Mouse (Mus musculus): ENCODE data around the gene Tmem121.

Tmem121 gene

DNA sequence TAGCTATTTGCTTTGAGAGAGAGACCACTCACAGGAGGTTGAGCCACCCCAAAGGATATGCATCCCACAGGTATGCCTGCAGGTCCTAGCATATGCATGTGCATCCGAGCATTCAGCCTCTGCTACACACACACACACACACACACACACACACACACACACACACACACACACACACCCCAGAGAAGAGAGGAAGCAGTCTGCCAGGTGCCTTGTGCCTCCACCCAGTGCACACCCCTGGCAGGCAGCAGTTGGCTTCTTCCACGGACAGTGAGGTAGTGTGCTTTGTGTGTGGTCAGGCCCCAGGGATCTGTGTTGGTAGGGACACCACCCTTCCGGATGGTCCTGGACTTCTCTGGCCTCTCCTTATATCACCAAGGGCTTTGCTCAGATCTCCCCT, 35.8 kb upstream of the Tmem121 start:
- no peak for DNase-seq

DNA sequence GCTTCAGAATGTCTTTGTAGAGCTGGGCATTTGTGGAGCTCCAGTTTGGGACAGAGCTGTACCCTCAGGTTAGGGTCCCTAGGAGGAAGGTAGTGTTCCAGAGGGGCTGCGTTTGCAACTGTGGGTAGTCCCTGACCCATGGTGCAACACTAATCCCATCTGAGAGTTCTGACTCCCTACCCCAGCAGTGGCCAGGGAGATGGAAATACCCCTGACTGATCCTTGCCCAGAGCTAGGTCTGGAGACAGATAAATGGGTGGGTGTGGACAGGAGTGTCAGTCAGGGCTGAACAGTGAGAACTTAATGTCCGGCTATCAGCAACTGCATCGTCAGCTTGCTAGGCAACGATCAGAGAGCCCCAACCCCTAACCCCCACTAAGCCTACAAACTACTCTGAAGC, 35.1 kb upstream of the Tmem121 start:
- DNase-seq = no peak

DNA sequence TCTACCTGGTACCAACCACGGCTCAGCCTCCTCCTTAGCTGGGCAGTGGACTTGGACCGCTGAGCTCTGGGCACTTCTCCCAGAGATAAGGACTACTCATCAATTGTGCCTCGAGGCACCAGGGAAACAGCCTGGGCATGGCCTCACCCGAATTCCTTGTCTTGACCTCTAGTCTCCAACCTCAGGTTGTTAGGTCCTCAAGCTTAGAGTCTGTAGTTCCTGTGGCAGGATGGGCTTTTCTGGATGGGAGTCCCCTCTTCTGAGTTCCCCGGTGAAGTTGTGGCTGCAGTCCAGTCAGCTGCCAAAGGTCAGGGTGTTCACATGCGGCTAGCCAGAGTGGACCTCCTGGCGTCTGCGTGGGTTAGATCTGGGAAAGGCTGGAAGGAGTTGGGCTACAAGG, 34.7 kb upstream of the Tmem121 start:
- DNase-seq = peak; percentile 50

DNA sequence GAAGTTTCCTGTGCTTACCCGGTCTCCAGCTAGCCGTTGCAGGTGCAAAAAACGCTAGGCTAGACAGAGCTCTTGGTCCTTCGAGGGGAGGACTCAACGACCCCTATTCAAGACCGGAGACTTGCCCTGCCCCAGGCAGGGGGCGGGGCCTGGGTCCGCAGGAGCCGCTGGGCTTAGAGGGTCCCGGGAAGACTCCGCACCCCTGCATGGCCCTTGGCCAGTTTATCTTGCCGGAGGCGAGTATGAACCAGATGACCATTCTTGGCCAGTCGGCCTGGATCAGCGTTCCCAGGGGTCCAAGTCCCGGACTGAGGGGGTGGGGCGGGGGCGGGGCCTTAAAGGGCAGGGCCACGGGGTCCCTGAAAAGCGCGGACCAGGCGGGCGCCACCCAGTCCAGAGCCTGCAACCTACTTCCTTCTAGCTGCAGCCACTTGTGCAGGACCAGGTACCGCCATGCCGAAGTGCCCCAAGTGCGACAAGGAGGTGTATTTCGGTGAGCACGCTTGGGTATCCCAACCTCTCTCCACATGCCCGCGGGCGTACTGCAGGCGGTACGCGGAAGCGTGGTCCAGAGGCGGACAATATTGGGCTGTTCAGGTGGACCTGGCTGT, 34.0 kb upstream of the Tmem121 start:
- peak; percentile 70 for DNase-seq

DNA sequence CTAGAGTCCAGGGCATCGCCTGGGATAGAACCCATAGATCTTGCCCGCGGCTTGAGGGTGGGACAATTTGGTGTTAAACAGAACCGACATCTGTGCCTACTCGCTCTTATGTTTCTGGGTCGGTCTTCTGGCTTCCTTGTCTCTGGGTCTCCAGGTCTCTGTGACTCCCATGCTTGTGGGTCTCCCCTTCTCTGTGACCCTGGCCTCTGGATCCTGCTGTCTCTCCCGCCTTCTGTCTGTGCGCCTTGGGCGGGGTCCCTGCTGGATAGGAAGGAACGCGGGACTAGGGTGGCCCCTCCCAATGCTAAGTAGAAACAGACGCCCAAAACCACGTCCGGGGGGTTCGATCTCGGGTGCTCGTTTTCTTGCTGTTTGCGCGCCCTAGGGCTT, 33.5 kb upstream of the Tmem121 start:
- DNase-seq = peak; percentile 45

DNA sequence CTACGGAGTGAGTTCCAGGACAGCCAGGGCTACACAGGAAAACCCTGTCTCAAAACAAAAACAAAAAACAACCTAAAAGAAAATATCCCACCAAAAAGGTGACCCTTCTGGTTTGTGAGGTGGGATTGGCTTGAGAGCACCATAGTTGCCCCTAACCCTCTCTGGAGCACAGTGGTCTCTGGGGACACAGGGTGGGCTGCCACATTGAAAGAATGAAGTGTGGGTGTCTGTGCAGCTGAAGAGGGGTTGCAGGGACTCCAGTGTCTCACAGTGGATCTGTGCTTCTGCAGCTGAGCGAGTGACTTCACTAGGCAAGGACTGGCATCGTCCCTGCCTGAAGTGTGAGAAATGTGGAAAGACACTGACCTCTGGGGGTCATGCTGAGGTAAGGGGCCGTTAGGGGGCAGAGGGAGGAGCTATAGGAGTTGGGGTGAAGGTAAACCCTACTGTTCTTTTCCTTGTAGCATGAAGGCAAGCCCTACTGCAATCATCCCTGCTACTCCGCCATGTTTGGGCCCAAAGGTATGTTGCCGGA, 32.7 kb upstream of the Tmem121 start:
- no peak for DNase-seq

DNA sequence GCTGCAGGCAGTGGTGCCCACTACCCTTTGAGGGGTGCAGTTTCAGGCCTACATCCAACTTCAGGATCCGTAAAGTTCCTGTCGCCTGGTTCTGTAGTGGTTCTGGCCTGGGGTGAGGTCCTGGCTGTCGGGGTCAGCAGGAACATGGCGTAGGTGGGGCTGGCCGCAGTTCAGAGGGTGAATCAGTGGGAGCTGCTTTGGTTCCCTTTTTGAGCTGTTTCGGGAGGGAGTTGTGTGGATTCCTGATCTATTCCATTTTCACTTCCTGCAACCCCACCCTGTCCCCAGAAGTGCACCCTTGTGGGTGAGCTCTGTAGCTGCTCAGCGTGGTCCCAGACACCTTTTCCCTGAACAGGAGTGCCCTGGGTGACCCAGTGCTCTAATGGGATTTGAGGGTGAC, 31.8 kb upstream of the Tmem121 start:
- DNase-seq = no peak

DNA sequence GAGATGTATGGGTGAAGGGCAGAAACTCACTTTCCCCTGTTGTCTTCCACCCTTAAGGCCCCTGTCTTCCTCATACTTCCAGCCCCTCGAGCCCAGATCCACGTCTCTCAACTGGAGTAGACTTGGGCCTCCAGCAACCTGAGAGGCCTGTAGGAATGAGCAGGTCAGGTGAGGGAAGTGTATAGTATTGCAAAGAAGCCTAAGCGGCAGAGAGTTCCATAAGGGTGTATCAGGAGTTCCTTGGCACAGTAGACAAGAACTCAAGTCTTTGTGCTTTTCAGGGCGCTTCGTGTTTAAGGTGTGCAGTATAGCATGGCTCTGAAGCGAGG, 31.0 kb upstream of the Tmem121 start:
- no peak for DNase-seq

DNA sequence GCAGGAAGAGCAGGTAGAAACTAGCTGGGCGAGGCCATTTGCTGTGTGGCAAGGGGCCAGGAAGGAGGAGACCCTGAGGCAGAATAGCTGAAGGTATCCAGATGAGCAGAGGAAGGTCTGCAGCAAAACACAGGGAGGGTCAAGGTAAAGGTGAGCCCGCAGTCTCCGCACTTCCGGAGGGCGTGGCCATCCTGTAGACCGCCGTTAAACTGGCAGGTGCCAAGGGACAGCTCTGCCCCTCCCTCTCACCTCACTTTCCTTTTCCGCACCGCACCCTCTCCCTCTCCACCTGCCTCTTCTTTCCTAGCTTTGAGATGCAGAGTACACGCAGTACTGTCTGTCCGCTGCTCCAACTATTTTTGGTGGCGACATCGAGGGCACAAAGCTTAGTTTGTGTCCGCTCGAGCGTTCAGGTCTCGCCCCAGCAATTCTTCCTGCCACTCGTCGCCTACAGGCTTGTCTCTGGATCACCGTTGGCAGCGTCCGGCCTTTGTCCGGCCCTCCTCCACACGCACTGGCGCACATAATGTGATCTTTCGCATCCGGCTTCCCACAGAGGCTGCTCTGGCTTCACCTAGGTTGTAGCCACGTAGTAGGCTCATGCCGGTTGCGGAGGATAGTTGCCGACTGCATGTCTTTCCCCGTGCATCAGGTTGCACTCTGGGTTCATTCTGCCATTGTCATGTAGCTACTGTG, 30.5 kb upstream of the Tmem121 start:
- peak; percentile 78 for DNase-seq

DNA sequence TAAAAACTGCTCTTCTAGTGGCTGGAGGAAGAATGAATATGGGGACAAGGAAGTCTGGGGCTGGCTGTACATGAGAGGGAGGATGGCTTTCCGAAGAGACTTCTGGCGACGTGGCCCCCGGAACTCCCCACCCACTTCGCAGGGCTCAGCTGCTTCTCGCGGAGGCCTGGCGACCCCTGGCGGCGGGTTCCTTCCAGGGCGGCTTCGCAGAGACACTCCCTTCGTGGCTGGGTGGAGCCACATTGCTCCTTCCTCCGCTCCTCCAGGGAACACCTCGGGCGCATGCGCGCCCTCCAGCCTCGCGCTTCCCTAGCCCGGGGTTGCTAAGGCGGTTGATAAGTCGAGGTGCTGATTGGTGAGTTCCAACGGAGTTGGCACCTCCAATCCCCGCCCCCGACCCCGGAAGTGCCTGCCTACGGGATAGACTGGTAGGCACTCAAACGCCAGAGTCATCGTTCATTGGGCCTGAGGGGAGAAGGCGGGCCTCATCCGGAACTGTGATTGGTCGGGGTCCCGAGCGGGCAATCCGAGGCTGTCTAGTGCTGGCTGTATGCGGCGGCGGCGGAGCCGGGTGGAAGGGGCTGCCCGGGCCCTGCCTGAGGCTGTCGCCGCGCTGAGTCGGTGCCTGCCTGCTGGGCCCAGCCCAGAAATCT, 29.7 kb upstream of the Tmem121 start, which contains the start of gene Tedc1:
TSS of gene Tedc1 (plus strand) at position 535 of the 653 bp plus-strand sequence.
- DNase-seq = peak; percentile 100

DNA sequence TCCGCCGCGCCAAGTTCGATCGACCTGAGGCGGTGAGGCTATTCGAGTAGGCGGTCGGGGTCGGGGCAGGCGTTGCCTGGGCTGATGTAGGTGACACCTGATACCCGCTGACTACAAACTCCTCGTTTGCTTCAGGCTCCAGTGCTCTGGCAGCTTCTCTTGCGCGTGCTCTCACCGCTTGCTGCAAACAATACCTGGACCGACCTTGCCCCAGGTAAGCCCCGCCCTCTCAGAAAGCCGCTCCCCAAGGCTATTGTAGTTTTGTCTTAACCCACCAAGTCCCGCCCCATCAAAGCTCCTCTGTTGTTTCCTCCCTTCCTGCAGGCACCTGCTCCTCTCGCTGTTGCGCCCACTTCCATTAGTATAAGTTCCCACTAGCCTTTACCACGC, 29.2 kb upstream of the Tmem121 start:
- DNase-seq = no peak

DNA sequence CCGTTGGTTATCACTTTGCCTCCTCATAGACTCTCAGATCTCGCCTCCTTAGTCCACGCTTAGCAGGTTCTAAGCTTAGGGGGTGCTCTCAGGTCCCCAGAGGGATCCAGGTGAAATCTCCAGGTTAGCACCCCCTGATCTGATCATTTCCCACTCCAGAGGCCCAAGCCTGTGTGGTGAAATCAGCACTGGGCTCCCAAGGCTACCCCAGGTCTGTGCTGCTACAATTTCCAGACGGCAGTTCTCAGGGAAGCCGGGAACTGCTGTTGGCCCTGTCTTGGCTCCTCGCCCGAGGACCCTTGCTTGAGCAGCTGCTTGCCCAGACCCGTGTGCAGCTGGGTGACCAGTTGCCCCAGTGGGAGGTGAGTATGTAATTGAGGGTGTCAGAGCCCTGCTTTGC, 28.7 kb upstream of the Tmem121 start:
- DNase-seq = peak; percentile 47

DNA sequence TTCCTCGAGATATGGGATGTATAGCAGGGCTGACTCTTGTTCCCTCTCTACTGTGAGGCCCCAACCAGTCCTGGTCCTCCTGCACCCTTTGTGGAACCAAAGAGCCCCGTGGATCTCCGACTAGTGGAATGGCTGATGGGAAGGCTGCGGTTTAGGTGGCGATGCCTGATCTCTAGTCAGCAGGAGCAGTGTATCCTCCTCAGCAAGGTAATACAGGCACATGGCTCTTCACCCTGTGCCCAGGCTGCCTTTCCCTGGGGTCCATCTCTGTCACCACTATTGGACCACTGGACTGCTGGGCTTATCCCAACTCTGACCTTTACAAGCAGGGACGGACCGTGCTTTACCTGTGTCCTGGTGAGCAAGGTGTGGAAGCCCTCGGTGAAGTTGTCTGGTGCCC, 28.2 kb upstream of the Tmem121 start:
- no peak for DNase-seq

DNA sequence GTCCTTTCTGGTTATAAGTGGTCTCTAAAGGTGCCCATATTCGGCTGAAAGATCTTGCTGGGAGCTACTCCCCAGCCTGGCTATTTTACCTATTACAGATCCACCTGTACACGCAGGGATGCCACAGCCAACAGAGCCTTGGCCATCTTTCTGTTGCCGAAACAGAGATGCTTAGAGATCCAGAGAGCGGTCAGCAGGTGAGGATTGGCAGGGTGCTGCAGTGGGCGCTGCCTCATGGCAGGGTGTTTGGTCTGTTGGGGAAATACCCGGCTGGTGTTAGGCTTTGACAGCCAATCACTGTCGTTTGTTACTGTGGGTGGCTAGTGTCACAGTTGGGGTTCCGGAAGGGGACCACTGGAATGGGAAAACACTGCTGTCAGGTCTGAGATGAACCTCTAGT, 27.8 kb upstream of the Tmem121 start:
- no peak for DNase-seq

DNA sequence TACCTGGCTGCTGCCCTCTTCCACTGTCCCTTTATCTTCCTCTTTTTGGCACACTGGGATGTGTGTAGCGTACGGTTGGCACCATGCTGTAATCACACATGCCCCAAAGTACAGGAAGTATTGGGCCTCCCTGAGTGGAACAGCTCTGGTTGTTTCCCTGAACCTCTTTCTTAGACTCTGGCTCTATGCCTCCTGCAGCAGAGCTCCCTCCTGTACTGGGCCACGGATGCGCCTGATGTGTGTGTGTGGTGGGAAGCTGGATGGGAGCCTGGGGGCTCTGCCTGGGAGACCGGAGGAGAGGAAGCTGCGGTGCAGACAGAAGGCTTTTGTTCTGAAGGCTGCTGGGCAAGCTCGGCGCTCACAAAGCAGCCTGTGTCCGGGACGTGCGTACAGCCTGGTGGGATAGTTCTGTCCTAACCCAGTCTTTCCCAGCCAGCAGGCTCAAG, 22.1 kb upstream of the Tmem121 start:
- no peak for DNase-seq

DNA sequence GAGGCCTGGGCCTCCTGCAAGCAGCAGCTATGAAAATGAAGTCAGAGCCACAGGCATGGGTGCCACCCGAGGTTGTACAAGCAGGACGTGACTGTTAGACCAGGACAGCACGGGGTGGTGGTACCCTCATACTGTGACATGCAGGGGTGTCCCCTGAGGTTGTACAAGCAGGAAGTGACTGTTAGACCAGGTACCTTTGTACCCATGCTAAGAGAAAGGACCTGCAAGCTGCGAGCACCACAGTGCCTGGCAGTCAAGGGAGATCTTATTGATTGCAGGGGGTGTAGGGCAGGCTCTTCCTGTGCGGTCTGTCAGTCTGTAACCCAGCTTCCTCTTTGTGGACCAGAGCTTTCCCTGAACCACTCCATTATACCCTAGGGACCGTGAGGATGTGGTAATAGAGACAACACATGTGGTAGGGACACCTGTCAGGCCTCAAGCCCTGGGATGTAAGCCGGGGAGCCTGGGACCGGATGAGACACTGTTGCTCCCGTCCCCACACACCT, 17.6 kb upstream of the Tmem121 start:
- DNase-seq = no peak

DNA sequence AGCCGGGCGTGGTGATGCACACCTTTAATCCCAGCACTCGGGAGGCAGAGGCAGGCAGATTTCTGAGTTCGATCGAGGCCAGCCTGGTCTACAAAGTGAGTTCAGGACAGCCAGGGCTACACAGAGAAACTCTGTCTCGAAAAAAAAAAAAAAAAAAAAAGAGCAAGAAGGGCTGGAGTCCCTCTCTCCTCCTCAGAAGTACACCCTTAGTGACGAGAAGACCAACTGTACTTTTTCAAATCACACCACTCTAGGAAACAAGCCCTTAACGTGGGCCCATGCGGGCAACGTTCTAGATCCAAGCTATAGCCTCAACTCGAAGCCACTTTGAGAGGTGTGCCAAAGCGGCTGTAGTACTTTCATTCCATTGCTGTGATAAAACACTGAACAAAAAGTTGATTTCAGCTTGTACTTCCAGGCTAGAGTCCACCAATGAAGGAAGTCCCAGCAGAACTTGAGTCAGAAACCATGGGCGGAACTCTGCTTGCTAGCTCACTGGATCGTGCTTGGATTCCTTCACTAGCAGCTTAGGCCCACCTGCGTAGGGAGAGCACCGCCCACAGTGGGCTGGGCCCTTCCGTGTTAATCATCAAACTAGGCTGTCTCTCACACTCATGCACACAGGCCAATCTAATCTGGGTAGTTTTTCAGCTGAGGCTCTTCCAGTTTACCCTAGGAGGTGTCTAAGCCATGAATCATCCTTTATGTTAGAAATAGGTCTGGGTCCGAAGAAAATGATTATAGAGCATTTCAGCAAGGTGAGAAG, 8.6 kb upstream of the Tmem121 start:
- DNase-seq = no peak

DNA sequence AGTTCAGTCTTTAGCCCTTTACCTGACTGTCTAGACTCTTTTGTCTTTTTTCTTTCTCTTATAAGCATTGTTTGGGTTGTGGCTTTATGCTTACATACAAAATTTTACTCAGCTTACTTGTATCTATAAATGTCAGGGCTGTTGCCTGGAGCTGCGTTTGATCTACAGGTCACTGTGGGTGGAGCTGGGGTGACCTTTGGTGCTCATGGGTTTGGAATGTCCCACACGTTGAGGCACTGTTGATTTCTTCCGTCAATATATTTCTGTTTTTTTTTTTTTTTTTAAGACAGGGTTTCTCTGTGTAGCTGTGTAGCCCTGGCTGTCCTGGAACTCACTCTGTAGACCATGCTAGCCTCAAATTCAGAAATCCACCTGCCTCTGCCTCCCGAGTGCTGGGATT, 4.7 kb upstream of the Tmem121 start:
- DNase-seq = no peak

DNA sequence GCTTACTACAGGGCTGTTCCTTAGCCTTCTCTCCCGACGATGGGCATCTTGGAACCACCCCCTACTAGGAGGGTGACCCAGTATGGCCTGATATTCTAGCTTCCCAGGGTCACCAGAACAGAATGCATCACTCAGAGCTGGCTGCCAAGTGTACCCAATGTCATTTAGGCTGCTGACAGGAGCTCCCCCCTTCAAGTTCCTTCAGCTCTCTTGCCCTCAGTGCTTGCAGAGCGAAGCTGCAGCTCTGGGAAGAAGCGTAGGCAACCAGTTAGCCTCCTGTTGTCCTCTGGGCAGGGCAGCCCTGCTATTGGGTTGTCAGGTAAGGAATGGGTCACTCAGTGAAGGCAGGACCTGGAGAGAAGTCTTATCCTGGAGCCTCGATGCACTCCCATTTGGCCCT, 785 bp upstream of the Tmem121 start:
- no peak for DNase-seq

DNA sequence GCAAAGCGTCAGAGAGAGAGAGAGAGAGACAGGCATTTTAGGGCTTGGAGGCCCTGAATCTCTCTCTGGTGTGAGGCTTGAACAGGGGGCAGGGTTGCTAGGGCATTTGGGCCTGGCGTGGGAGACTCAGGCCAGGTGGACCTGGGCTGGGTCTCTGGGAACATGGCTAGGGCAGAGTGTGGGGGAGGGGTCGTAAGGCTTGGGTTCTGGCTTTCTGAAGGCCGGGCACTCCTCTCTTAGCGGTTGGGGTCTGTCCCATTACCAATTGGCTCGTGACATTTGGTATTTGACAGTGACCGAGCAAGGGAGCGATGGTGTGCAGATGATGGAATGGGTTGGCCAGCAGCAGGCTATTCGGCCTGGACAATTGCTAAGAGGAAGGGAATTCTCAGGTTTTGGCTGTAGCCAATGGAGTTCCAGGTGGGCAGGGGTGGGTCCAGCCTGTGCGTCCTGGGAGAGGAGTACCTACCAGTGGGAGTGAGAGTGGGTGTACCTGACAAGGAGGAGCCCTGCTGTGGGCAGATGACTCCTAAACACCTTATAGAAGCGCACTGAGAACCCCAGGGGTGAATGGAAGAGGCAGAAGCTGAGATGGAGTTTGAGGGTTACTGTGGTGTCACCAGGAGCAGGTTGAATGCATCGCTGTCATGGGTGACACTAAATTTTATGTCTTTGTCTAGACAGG, 738 bp downstream of the Tmem121 start:
- no peak for DNase-seq

DNA sequence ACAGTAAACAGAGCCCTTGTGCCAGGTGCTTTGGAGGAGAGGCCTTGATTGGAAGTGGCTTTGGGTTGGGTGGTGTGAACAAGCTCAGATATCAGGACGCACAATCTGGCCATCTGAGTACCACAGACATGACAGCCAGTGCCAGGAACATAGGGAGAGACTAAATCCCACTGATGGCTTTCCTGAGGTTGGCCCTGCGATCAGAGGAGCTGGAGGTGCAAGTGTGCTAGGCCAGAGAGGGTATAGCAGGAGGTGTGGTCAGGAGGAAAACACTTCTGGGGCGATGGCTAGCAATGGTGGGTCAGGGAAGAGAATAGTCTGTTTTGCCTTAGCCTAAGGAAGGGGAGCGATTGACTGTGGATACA, 1.3 kb downstream of the Tmem121 start:
- DNase-seq = no peak

DNA sequence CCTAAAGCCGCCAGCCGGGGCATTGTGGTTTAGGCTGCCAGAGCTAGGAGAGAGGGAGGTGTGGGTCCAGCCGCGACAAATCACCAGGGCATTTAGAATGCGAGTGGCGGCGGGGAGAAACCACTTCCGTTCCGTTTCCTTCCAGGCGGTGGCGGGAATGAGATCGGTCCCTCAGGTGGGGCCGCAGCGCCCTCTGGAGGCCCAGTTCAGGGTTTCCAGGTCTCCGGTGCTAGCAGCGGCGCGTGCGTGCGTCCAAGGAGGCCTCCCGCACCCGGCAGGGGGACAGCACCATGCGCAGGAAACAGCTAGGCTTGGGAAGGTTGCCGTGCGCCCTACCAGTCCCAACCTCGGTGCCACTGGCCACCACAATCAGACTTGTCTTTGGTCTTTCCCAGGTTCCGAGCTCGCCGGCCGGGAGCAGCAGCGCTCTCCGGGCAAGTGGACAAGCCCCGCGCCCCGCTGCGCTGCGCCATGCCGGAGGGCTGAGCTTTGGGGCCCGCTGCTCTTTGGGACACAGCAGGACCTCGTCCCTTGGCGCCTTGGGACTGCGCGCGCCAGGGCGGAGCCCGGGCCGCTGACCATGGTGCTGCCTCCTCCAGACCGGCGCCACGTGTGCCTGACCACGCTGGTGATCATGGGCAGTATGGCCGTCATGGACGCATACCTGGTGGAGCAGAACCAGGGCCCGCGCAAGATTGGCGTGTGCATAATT, 2.0 kb downstream of the Tmem121 start:
- DNase-seq = peak; percentile 86

Data from kidney, postnatal 10 days (tissue).